Mouse (Mus musculus): ENCODE data around the gene Gm49373. TPM values are rescaled to one million over a fixed set of nuclear protein-coding genes. Genes with fewer than 3 reads are reported as not detected.

Gene Gm49373
- total RNA-seq, 2 experiments from 2014 or later, result 0.26 to 0.39 TPM

Small RNAs within 50 kb of the gene (microRNA-seq; reads per million reads assigned to microRNA genes)
- gene Mir1900, result 0 reads per million in 2 experiments
- 0 to 1.6 reads per million in 2 experiments for gene Mir7082

Other genes with a start within 250 kb of the Gm49373 start
- 1 to 10 TPM; 4.6 to 5.0 TPM for gene A230050P20Rik, start 204.5 kb downstream of the Gm49373 start, total RNA-seq (2021)
- gene Angptl6, start 193.4 kb downstream of the Gm49373 start, total RNA-seq (2021), result 1 to 10 TPM; 1.9 TPM
- 1 to 10 TPM; 7.2 to 9.3 TPM for gene Ppan, start 184.9 kb downstream of the Gm49373 start, total RNA-seq (2021)
- 10 to 100 TPM; 93.5 to 99.7 TPM for gene Eif3g, start 174.5 kb downstream of the Gm49373 start, total RNA-seq (2021)
- gene Dnmt1, start 113.2 kb downstream of the Gm49373 start, total RNA-seq (2021), result 10 to 100 TPM; 13.6 to 18.7 TPM
- 1 to 10 TPM; 5.4 to 6.9 TPM for gene S1pr2, start 96.3 kb downstream of the Gm49373 start, total RNA-seq (2021)
- gene Mrpl4, start 70.4 kb downstream of the Gm49373 start, total RNA-seq (2021), result 100 to 1,000 TPM; 116 to 123 TPM
- 10 to 100 TPM in 1 of 2 experiments, 1 to 10 TPM in 1; 8.5 to 10.1 TPM for gene Icam1, start 57.1 kb downstream of the Gm49373 start, total RNA-seq (2021)
- gene Icam4, start 43.7 kb downstream of the Gm49373 start, total RNA-seq (2021), result under 1 TPM; 0.37 to 0.38 TPM
- gene Icam5, start 41.0 kb downstream of the Gm49373 start, total RNA-seq (2021), result under 1 TPM in 1 of 2 experiments, not detected in 1; 0.12 TPM
- not detected for gene Zglp1, start 6.0 kb downstream of the Gm49373 start, total RNA-seq (2021)
- 10 to 100 TPM; 25.4 to 26.8 TPM for gene Fdx1l, start 518 bp upstream of the Gm49373 start, total RNA-seq (2021)
- gene Gm38431, start 18.9 kb upstream of the Gm49373 start, total RNA-seq (2021), result 1 to 10 TPM in 1 of 2 experiments, under 1 TPM in 1; 0.68 to 1.8 TPM
- gene Raver1, start 18.9 kb upstream of the Gm49373 start, total RNA-seq (2021), result 10 to 100 TPM; 27.4 to 31.2 TPM
- 1 to 10 TPM; 9.2 TPM for gene Tyk2, start 58.1 kb upstream of the Gm49373 start, total RNA-seq (2021)
- gene Cdc37, start 76.9 kb upstream of the Gm49373 start, total RNA-seq (2021), result 100 to 1,000 TPM; 151 to 157 TPM
- gene Pde4a, start 92.6 kb upstream of the Gm49373 start, total RNA-seq (2021), result 10 to 100 TPM; 36.7 to 37.5 TPM
- 10 to 100 TPM; 38.6 to 40.8 TPM for gene Keap1, start 166.3 kb upstream of the Gm49373 start, total RNA-seq (2021)
- gene S1pr5, start 175.3 kb upstream of the Gm49373 start, total RNA-seq (2021), result under 1 TPM; 0.27 to 0.45 TPM
- gene Atg4d, start 192.2 kb upstream of the Gm49373 start, total RNA-seq (2021), result 10 to 100 TPM; 73.3 to 85.0 TPM
- gene Kri1, start 214.9 kb upstream of the Gm49373 start, total RNA-seq (2021), result 10 to 100 TPM; 17.0 to 22.6 TPM
- 10 to 100 TPM; 17.9 to 21.1 TPM for gene Cdkn2d, start 218.3 kb upstream of the Gm49373 start, total RNA-seq (2021)
- gene Ap1m2, start 239.2 kb upstream of the Gm49373 start, total RNA-seq (2021), result under 1 TPM in 1 of 2 experiments, not detected in 1; 0.12 TPM
- 100 to 1,000 TPM; 105 to 116 TPM for gene Slc44a2, start 247.6 kb upstream of the Gm49373 start, total RNA-seq (2021)

Data from heart, postnatal 14 days (tissue).